Mouse (Mus musculus) ES-Bruce4 (cell line): Measurements from ENCODE around the gene Hacd1. TPM values are rescaled to one million over a fixed set of nuclear protein-coding genes. Genes with fewer than 3 reads are reported as not detected.

Experiments used
- H3K27ac ChIP-seq: 2 replicates; pipeline ENCODE4 v1.5.1; 2012; ENCODE audit warnings: low read length, inconsistent platforms; ENCODE audit not compliant: insufficient read depth
- H3K27me3 ChIP-seq: 2 replicates; pipeline ENCODE4 v1.6.1; 2012; ENCODE audit warnings: mild to moderate bottlenecking, low read length, inconsistent platforms; ENCODE audit not compliant: control insufficient read depth, poor library complexity, insufficient read depth, severe bottlenecking
- H3K36me3 ChIP-seq: 2 replicates; pipeline ENCODE4 v1.6.1; 2012; ENCODE audit warnings: inconsistent platforms, mild to moderate bottlenecking, low read length, moderate library complexity; ENCODE audit not compliant: control insufficient read depth, poor library complexity, insufficient read depth, severe bottlenecking
- H3K4me1 ChIP-seq: one replicate; pipeline ENCODE4 v1.8.1; 2011; ENCODE audit warnings: low read length; ENCODE audit not compliant: control insufficient read depth, insufficient read depth
- H3K4me3 ChIP-seq: 2 replicates; pipeline ENCODE4 v1.5.1; 2011; ENCODE audit warnings: low read depth, mild to moderate bottlenecking, low read length
- H3K9ac ChIP-seq: 2 replicates; pipeline ENCODE4 v1.6.1; 2012; ENCODE audit warnings: low read depth, mild to moderate bottlenecking, inconsistent platforms; ENCODE audit not compliant: poor library complexity, severe bottlenecking
- H3K9me3 ChIP-seq: replicated peaks from 2 replicates; pipeline ENCODE4 v1.6.1; 2012; ENCODE audit warnings: mild to moderate bottlenecking, low read length, inconsistent platforms; ENCODE audit not compliant: control insufficient read depth, poor library complexity, insufficient read depth, severe bottlenecking
- CTCF ChIP-seq: IDR thresholded peaks from one replicate; pipeline ENCODE4 v1.8.1; 2011; ENCODE audit warnings: low read depth, low read length
- EP300 ChIP-seq: IDR thresholded peaks from 2 replicates; pipeline ENCODE4 v1.6.1; 2011; ENCODE audit warnings: low read depth, low read length; ENCODE audit not compliant: insufficient read depth
- POLR2A ChIP-seq: IDR thresholded peaks from one replicate; pipeline ENCODE4 v1.8.1; 2011; ENCODE audit warnings: low read length; ENCODE audit not compliant: insufficient read depth
- polyA plus RNA-seq: library from polyadenylated mRNA; stranded (reverse); fragments of >200 nt; gene quantifications from 2 replicates; pipeline ENCODE4 v1.2.4, GENCODE M21; 2011; ENCODE audit warnings: low read depth; ENCODE audit not compliant: missing spikeins, insufficient read depth, insufficient read length

The Hacd1 gene
- polyA plus RNA-seq, 1 experiment, result 11.2 TPM

GRCm38 (mm10) chr2:13800639-13801038 is 255.3 kb downstream of the Hacd1 start:
- TF ChIP-seq EP300 (no peak), POLR2A (no peak), CTCF (no peak)
- no peak overlapping the region for H3K4me3 ChIP-seq
- no peaks in the 10 kb centered on the region for H3K4me1 ChIP-seq
- no peak overlapping the region for H3K27ac ChIP-seq
- no peaks in the 10 kb centered on the region; the same call in 1 of the 2 replicates for H3K27me3 ChIP-seq
- H3K9ac ChIP-seq, result no peak overlapping the region
- no peaks in the 10 kb centered on the region for H3K36me3 ChIP-seq
- no peaks in the 10 kb centered on the region for H3K9me3 ChIP-seq

Other genes with a start within 250 kb of the Hacd1 start
- gene Stam, start 18.0 kb upstream of the Hacd1 start, polyA plus RNA-seq, result 56.6 and 71.3 TPM in 2 replicates
- not detected in 2 replicates for gene Tmem236, start 118.4 kb upstream of the Hacd1 start, polyA plus RNA-seq
- 0.12 and 0.19 TPM in 2 replicates for gene Mrc1, start 173.3 kb upstream of the Hacd1 start, polyA plus RNA-seq